Mouse (Mus musculus) liver, embryonic 12.5 days (tissue): Measurements from ENCODE around the gene Acp5. TPM values are rescaled to one million over a fixed set of nuclear protein-coding genes. Genes with fewer than 3 reads are reported as not detected.

ENCODE experiments used
- ATAC-seq: fragments of 200-750 bp; cut with Nextera tagmentation; 2 replicates; pipeline ENCODE4 v1.8.0; 2017; ENCODE audit warnings: moderate number of reproducible peaks, mild to moderate bottlenecking, moderate library complexity
- H3K27ac ChIP-seq: fragments of 300-500 bp; sonication (generic); 2 replicates; pipeline ENCODE4 v1.5.1; 2016; ENCODE audit warnings: mild to moderate bottlenecking
- H3K27me3 ChIP-seq: fragments of 300-500 bp; sonication (generic); replicated peaks from 2 replicates; pipeline ENCODE4 v1.6.1; 2016; ENCODE audit warnings: mild to moderate bottlenecking, moderate library complexity
- H3K36me3 ChIP-seq: fragments of 300-500 bp; sonication (generic); 2 replicates; pipeline ENCODE4 v1.6.1; 2016; ENCODE audit warnings: mild to moderate bottlenecking, moderate library complexity
- H3K4me1 ChIP-seq: fragments of 300-500 bp; sonication (generic); 2 replicates; pipeline ENCODE4 v1.6.1; 2016
- H3K4me2 ChIP-seq: fragments of 300-500 bp; sonication (generic); 2 replicates; pipeline ENCODE4 v1.6.1; 2016; ENCODE audit warnings: mild to moderate bottlenecking, moderate library complexity
- H3K4me3 ChIP-seq: fragments of 300-500 bp; sonication (generic); 2 replicates; pipeline ENCODE4 v1.5.1; 2016; ENCODE audit warnings: mild to moderate bottlenecking, moderate library complexity
- H3K9ac ChIP-seq: fragments of 300-500 bp; sonication (generic); 2 replicates; pipeline ENCODE4 v1.6.1; 2016; ENCODE audit warnings: mild to moderate bottlenecking, moderate library complexity
- H3K9me3 ChIP-seq: fragments of 300-500 bp; sonication (generic); replicated peaks from 2 replicates; pipeline ENCODE4 v1.6.1; 2016; ENCODE audit warnings: mild to moderate bottlenecking, moderate library complexity
- WGBS: fragments of 180-500 bp; shearing (Covaris S2); methylation state at CpG from one replicate; pipeline ENCODE4 v1.1.7; 2016; ENCODE audit not compliant: insufficient replicate concordance; 5-methylcytosine and 5-hydroxymethylcytosine counted together
- polyA plus RNA-seq: library from polyadenylated mRNA; unstranded; fragments of >200 nt; fragmentation: Nextera tagmentation; extraction: Ambion mirVana; gene quantifications from 2 replicates; pipeline ENCODE4 v1.2.1, GENCODE M21; 2016

The Acp5 gene
- polyA plus RNA-seq, result 176 and 179 TPM in 2 replicates

DNA sequence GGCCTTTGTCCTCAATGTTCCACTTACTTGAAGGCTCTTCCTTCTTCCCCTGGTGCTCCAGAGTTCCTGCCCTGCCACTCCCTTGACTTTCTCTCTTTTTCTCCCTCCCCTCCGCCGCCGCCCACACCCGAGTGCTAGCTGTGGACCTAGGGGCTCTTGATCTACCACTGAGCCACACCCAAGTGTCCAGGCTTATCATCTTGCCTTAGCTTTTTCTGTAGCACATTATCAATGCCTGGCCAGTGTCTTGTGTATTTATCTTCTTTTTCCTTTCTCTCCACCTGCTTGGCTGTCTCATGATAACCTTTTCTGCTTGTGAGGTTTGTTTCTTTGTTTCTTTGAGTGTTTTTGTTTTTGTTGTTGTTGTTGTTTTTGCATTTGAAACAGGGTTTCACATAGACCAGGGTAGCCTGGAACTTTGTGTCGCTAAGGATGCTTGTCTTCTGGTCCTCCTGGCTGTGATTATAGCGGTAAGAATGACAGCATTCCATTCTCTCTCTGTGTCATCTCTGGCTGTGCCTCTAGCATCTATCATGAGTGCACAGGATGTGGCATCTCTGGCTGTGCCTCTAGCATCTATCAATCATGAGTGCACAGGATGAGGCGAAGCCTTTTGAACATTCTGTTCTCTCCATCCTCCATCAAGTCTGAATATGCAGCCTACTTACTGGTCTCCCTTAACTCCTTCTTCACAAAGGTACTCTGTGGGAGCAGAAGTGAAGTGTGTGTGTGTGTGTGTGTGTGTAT is at the start of gene Acp5:
Gene Acp5 (minus strand): TSS at position 68 of the 747 bp plus-strand sequence.
- no peaks in the 10 kb centered on the region for H3K27me3 ChIP-seq
- peak within 1 kb of the TSS; percentile 98 for H3K27ac ChIP-seq
- H3K9ac ChIP-seq, result peak within 1 kb of the TSS; percentile 80
- peaks cover 74% of the 10 kb centered on the region for H3K4me1 ChIP-seq
- peak; percentile 86 for ATAC-seq
- H3K36me3 ChIP-seq, result peaks cover 24% of the 10 kb centered on the region
- H3K9me3 ChIP-seq, result no peaks in the 10 kb centered on the region
- 26% methylated on average over 7 of the region's 7 CpGs for WGBS
- H3K4me2 ChIP-seq, result peak within 1 kb of the TSS; percentile 98
- H3K4me3 ChIP-seq, result peak within 1 kb of the TSS; percentile 69

DNA sequence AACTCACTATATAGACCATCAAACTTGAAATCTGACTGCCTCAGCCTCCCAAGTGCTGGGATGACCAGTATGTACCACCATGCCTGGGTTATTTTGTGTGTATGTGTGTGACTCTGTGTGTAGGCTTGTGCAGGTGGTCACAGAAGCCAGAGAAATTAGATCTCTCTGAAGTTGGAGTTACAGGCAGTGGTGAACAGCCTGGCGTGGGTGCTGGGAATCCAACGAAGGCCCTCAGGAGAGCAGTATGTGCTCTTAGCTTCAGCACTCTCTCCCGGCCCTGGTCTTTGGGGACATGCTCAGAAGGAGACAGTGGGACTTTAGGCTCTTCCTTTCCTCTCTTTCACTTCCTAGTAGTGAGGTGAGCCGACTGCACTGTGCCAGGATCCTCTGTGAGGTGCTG is 36.8 kb upstream of the Acp5 start:
- no peaks in the 10 kb centered on the region for H3K4me1 ChIP-seq
- no peak for ATAC-seq

DNA sequence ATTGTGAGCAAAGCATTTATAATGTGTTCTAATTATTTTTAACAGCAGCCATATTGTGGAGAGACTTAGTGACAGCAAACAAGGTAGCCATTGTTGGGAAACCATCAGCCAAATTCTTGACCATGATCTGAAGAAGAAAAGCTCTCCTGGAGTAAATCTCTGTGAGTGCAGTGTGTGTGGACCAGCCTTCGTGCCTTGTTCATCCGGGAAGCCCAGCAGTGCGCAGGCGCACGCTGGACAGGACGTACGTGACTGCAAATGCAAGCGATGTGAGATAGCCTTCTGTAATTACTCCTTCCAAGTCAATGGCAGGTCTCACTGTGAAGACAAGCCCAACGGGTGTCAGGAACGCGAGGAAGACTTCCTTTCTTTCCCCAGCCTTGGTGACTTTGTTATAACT is 33.8 kb upstream of the Acp5 start:
- Histone ChIP-seq H3K36me3 (no peaks in the 10 kb centered on the region), H3K9ac (no peak overlapping the region), H3K9me3 (0 out of 2 replicates have a peak, but pooled peaks cover 8% of the 10 kb centered on the region), H3K4me2 (no peak overlapping the region), H3K4me3 (no peak overlapping the region), H3K4me1 (peaks cover 11% of the 10 kb centered on the region; the same call in 1 of the 2 replicates), H3K27me3 (peaks cover 24% of the 10 kb centered on the region), H3K27ac (no peak overlapping the region)
- ATAC-seq, result no peak
- 86% methylated on average over 11 of the region's 11 CpGs for WGBS

More for the DNA sequence above, 36.8 kb upstream of the Acp5 start:
- Histone ChIP-seq H3K4me3 (no peak overlapping the region), H3K4me2 (no peak overlapping the region), H3K9ac (no peak overlapping the region), H3K36me3 (no peaks in the 10 kb centered on the region), H3K27ac (no peak overlapping the region), H3K9me3 (peaks cover 3% of the 10 kb centered on the region), H3K27me3 (no peaks in the 10 kb centered on the region)
- 63% methylated on average over 4 of the region's 4 CpGs for WGBS

DNA sequence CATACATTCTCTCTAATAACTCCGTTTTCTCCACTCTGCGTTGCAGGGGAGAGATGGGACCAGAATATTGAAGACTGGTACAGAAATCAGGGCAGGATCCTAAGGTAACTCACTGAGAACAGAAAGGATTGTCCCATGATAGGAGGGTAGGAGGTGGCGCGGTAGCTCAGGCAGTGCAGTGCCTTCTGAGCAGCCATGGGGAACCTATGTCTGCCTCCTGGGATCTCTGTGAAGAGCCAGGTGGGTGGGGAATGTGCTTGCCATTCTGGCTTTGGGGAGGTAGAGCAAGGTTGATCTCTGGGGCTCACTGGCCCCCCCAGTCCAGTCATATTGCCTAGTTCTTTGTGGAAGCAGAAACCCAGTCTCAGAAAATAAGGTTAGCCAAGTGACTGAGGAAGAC is 32.2 kb upstream of the Acp5 start:
- no peak overlapping the region for H3K9ac ChIP-seq
- H3K9me3 ChIP-seq, result 0 out of 2 replicates have a peak, but pooled peaks cover 8% of the 10 kb centered on the region
- peaks cover 39% of the 10 kb centered on the region for H3K27me3 ChIP-seq
- no peak overlapping the region for H3K4me2 ChIP-seq
- ATAC-seq, result no peak
- H3K27ac ChIP-seq, result no peak overlapping the region
- H3K4me3 ChIP-seq, result no peak overlapping the region
- H3K4me1 ChIP-seq, result peaks cover 11% of the 10 kb centered on the region; the same call in 1 of the 2 replicates
- WGBS, result 86% methylated on average over 4 of the region's 4 CpGs
- H3K36me3 ChIP-seq, result no peaks in the 10 kb centered on the region

DNA sequence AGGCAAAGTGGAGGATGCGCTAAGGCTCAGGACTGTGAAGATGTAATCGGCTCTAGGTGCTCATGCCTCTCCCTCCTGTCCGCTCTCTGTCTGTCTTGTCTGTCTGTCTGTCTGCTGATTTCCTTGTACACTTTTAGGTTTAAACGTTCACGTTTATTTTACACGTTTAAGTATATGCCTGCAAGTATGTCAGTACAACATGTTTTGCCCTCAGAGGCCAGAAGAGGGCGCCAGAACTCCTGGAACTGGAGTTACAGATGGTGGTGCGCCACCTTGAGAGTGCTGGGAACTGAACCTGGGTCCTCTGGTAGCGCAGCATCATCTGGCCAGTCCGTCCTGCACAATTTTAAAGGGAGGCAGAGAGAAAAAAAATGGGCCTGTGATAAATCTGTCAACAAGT is 31.2 kb upstream of the Acp5 start:
- no peak overlapping the region for H3K9ac ChIP-seq

DNA sequence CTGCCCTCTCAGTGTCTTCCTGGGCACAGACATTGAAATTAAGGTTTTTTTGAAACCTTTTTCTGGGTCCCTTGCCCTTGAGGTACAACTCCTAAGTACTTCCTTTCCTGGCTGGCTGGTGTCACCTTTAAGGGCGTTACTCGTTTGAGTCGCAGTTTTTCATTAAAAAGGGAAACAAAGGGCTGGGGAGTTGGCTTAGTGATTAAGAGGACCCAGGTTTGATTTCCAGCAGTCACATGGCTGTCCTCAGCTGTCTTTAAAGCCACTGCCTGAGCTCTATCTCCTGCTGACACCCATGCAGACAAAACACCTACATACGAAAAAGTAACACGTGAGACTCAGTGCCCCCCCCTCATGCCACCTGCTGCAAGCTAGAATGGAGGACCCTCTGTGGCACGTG is 30.5 kb upstream of the Acp5 start:
- no peak overlapping the region for H3K4me2 ChIP-seq
- H3K9me3 ChIP-seq, result 0 out of 2 replicates have a peak, but pooled peaks cover 8% of the 10 kb centered on the region
- ATAC-seq, result no peak
- no peak overlapping the region for H3K4me3 ChIP-seq
- H3K27ac ChIP-seq, result no peak overlapping the region
- 41% methylated on average over 6 of the region's 6 CpGs for WGBS
- no peak overlapping the region for H3K9ac ChIP-seq
- H3K36me3 ChIP-seq, result no peaks in the 10 kb centered on the region
- peaks cover 11% of the 10 kb centered on the region; the same call in 1 of the 2 replicates for H3K4me1 ChIP-seq
- H3K27me3 ChIP-seq, result peaks cover 39% of the 10 kb centered on the region

More for the DNA sequence above, 31.2 kb upstream of the Acp5 start:
- no peak overlapping the region for H3K27ac ChIP-seq
- H3K4me2 ChIP-seq, result no peak overlapping the region
- ATAC-seq, result no peak
- H3K36me3 ChIP-seq, result no peaks in the 10 kb centered on the region
- H3K4me1 ChIP-seq, result peaks cover 11% of the 10 kb centered on the region; the same call in 1 of the 2 replicates
- WGBS, result 78% methylated on average over 10 of the region's 10 CpGs
- H3K4me3 ChIP-seq, result no peak overlapping the region
- peaks cover 39% of the 10 kb centered on the region for H3K27me3 ChIP-seq
- 0 out of 2 replicates have a peak, but pooled peaks cover 8% of the 10 kb centered on the region for H3K9me3 ChIP-seq

DNA sequence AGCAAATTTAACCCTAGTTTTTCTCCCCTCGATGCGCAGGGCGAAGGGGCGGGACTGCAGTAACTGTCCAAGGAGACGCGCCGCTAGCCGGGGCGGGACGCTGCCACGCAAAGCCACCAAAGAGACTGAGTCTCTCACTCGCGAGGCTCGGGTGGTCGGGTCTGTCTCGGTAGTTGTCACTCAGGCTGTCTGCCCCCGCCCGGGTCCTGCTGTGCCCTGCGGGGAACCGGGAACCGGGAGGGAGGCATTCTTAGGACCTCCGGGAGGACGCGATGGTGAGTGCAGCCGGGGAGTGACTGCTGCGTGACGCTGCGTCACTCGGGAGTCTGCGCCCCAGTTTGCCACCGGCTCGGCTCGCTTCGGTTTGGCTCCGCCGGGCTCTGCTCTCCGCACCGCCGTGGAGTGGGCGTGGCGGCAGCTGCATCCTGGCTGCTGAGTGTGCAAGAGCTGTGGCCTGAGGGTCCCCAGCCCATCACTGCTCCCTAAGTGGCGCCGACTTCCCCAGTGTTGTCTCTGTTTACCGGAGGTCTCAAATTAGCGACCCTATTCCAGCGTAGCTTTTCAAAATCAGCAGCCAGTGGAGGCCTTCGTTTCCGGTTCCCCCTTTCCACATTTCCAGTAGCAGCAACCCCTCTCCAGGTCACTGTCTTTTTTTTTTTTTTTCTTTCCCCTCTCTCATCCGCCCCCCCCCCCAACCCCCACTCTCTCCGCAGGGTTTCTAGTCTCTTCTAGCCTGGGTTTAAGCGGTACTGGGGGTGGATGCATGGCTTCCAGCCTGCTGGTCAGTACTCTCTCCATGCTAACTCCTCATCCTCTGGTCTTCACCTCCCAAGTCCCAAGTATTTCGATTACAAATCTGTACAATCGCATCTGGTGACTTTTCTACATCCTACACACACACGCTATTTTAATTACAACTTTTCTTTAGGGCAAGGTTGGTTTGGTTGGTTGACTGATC is 29.5 kb upstream of the Acp5 start:
- Histone ChIP-seq H3K4me2 (peak overlapping the region; percentile 92), H3K27me3 (peaks cover 39% of the 10 kb centered on the region), H3K36me3 (no peaks in the 10 kb centered on the region), H3K4me3 (peak overlapping the region; percentile 61), H3K9me3 (0 out of 2 replicates have a peak, but pooled peaks cover 8% of the 10 kb centered on the region), H3K27ac (no peak overlapping the region), H3K9ac (peak overlapping the region; percentile 64), H3K4me1 (peaks cover 11% of the 10 kb centered on the region; the same call in 1 of the 2 replicates)
- WGBS, result 2% methylated on average over 54 of the region's 54 CpGs
- peak; percentile 30; the same call in 1 of the 2 replicates for ATAC-seq

DNA sequence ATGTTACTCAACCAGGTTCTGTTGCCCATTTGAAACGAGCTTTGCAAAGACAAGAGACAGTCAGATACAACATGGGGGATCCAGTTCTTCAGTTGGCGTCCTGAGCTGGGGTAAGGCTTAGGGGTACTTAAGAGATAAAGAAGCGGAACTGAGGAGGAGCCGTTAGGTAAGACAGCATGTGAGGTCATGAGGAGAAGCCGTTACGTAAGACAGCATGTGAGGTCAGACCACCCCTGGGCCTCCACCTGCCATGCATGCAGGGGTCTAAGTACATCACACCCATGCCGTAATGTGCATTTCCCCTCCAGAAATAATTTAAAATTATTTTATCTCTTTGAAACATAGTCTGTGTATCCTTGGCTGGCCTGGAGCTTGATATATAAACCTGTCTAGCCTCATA is 27.4 kb upstream of the Acp5 start:
- H3K9me3 ChIP-seq, result 0 out of 2 replicates have a peak, but pooled peaks cover 8% of the 10 kb centered on the region
- no peak overlapping the region for H3K4me2 ChIP-seq
- 70% methylated on average over 7 of the region's 7 CpGs for WGBS
- no peak overlapping the region for H3K27ac ChIP-seq
- no peak for ATAC-seq
- H3K36me3 ChIP-seq, result peaks cover 11% of the 10 kb centered on the region
- peaks cover 12% of the 10 kb centered on the region for H3K4me1 ChIP-seq
- H3K9ac ChIP-seq, result no peak overlapping the region
- no peak overlapping the region for H3K4me3 ChIP-seq
- H3K27me3 ChIP-seq, result peaks cover 45% of the 10 kb centered on the region

DNA sequence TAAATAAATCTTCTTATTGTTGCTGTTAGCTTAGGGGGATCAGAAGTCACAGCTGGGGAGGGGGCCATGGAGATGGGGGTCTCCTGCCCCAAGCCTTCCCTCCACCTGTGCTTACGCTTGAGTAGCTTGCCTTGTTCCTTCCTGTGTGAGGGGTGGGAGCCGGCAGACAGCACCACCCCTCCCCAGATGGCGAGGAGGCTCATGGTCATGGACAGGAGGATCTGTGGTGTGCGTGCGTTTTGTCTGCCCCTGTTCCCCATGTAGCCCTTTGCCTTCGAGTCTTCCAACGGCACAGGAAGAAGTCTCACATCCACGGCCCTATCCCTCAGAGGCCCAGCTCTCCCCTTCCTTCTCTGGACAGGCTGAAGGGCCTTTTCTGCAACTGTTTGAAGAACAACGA is 26.8 kb upstream of the Acp5 start:
- WGBS, result 65% methylated on average over 9 of the region's 9 CpGs
- ATAC-seq, result no peak
- H3K4me2 ChIP-seq, result no peak overlapping the region
- H3K4me3 ChIP-seq, result no peak overlapping the region
- peaks cover 46% of the 10 kb centered on the region for H3K27me3 ChIP-seq
- H3K36me3 ChIP-seq, result peaks cover 12% of the 10 kb centered on the region
- no peak overlapping the region for H3K9ac ChIP-seq
- H3K9me3 ChIP-seq, result 0 out of 2 replicates have a peak, but pooled peaks cover 8% of the 10 kb centered on the region
- peaks cover 18% of the 10 kb centered on the region for H3K4me1 ChIP-seq
- H3K27ac ChIP-seq, result no peak overlapping the region

DNA sequence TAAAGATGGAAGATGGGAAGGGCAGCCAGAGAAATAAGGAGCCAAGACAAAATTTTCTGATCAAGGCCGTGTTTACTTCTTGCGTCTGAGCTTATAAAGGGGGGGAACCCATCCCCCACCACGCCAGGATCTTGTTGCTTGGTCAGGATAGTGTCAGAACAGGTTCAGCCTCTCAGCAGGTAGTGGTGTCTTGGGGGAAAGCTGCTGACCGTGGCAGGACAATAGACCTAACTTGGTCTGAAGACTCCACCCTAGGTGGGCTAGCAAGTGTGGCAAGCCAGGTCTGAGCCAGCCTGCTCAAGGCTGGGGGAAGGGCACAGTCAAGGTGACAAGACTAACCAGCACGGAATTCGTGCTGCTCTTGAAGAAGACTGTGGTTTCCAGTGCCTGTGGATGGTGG is 25.8 kb upstream of the Acp5 start:
- Histone ChIP-seq H3K27me3 (peaks cover 42% of the 10 kb centered on the region), H3K4me1 (peaks cover 23% of the 10 kb centered on the region), H3K9me3 (no peaks in the 10 kb centered on the region), H3K4me3 (no peak overlapping the region), H3K27ac (no peak overlapping the region), H3K9ac (no peak overlapping the region), H3K36me3 (peaks cover 12% of the 10 kb centered on the region), H3K4me2 (no peak overlapping the region)
- ATAC-seq, result no peak
- 38% methylated on average over 6 of the region's 6 CpGs for WGBS

DNA sequence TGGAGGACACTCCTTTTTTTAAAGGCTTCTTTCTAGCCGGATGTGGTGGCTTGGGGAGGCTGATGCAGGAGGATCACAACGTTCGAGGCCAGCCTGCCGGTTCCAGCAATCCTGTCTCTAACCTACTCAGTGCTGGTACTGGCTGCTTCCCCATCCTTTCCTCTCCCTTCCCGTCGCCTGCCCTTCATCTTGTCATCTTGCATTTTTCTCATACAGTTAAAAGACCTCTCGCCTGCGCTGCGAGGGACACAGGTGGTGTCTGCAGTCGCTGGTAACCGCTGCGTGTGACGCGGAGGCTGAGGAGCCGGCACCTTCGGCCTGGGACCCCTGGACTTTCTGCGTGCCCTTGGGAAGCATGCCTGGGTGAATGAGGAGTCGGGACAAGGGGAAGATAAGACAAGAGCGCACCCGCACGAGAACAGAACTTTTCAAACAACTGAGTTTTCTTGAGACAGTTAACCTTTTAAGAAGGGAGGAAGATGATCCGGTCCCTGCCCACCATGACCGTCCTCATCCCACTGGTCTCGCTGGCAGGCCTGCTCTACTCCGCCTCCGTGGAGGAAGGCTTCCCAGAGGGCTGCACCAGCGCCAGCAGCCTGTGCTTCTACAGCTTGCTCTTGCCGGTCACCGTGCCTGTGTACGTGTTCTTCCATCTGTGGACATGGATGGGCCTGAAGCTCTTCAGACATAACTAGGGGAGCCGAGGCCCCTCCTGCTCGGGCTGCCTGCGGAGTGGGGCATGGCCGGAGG is 22.2 kb upstream of the Acp5 start:
- peaks cover 20% of the 10 kb centered on the region for H3K4me1 ChIP-seq
- no peaks in the 10 kb centered on the region for H3K9me3 ChIP-seq
- H3K27ac ChIP-seq, result no peak overlapping the region
- ATAC-seq, result no peak
- H3K9ac ChIP-seq, result peak overlapping the region; percentile 85
- H3K4me3 ChIP-seq, result peak overlapping the region; percentile 72
- peak overlapping the region; percentile 94 for H3K4me2 ChIP-seq
- H3K36me3 ChIP-seq, result peaks cover 12% of the 10 kb centered on the region
- WGBS, result 57% methylated on average over 34 of the region's 34 CpGs
- H3K27me3 ChIP-seq, result peaks cover 7% of the 10 kb centered on the region
